Mouse (Mus musculus): ENCODE data around the gene Sbk1.
"Not testable (repeated sequence)": the region's sequence is repeated elsewhere in the genome, so short reads cannot be mapped to it uniquely, and the experiment has no call there.

Gene Sbk1

DNA sequence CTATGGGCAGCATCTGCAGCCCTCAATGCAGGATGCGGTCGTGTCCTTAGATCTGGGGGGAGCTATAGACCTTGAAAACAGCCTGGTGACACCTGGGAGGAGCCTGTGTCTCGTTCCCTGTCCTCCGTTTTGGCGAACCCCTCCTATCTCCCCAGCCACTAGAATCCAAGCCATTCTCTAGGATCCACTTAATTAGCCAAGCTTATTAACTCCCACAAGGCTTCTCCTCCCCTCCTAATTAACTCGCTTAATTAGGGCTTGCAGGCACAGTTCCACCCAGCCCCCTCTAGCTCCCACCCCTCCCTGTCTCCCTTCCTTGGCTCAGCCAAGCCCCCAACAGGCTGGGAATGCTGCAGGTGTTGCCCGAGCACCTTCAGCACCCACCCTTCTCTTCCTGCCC lies 8.5 kb upstream of the Sbk1 start:
- DNase-seq (ENCODE audit: low spot score in 2 of 2): no peak

DNA sequence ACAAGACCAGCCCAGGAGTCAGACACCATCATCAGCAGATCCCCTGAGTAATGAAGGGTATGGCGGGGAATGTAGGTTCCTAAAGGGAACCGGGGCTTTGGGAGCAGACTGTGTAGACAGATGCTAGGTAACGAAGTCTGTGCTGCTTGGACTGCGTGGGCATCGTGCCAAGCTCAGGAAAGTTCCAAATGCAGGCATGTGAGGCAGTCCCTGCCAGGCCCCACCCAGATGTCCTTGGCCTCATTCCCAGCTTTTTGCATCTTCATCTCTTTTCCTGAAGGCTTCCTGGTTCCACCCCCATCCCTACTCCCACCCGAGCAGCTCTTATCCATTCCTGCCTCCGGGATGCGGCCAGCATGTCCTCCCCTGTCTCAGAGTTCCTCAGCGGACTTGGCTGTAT lies 6.5 kb upstream of the Sbk1 start:
- DNase-seq (ENCODE audit: low spot score in 2 of 2): peak in 1 of 2 experiments; percentile 57

DNA sequence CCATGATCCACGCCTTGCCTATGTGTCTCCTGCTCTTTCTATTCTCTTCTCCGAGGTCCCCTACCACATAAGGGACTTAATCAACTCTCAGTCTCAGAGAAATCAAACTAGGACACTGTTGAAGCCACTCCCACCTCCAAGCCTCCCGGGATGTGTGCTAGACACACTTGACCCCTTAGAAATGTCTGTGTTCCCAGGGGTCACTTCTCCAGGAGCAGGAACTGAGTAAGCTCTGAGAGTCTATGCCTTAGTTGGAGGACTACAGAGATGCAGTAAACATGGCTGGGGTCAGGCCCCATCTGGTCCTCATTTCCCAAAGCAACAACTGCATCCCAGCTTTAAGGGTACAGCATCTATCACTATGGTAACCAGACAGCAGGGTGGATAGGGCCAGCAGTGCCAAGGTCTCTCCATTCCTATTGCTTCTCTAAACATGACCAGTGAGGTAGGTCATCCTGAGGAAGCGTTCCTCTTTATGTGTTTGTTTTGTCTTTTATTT lies 6.0 kb upstream of the Sbk1 start:
- DNase-seq (ENCODE audit: low spot score in 2 of 2): no peak

DNA sequence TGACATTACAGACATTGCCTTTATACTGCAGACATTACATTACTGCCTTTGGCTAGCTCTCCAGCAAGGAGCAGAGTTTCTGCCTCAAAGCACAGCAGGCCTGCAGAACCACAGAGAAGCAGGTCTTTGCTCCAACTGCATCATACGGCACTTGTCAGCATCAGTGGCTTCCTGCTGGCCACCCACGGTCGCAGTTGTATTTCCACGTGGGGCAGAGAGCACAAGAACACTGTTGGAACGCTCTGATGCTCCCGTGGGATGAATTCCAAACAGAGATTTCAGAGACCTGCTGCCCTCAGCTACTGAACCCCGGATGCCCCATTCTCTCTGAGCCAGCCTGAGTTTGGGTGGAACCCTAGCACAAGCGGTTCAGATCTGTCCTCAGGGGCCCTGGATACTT lies 4.8 kb upstream of the Sbk1 start:
- DNase-seq (ENCODE audit: low spot score in 2 of 2): no peak

DNA sequence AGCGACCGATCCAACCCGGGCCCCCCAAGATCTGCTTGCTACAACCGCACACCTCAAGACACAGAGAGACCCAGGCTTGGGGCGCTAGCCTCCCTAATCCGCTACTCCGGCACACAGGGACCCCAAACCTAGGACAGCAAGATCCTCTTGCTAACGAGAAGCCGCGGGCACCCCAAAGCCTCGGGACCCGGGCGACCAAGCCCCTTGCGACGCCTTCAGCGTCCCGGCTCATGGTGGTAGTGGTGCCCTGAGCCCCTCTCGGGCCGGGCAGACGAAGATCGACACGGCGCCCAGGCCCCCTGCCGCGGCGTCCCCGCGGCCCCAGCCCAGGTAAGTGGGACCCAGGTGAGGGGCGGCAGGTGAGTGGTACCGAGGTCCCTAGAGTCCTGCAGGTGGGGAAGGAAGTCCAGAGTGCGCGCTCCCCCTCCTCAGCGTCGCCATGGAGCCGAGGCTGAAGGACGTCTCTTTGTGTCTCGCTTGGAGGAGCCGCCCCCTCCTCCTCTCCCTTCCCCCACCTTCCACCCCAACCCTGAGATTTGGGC lies 422 bp downstream of the Sbk1 start:
- DNase-seq (ENCODE audit: low spot score in 2 of 2): peak in 1 of 2 experiments; percentile 71

DNA sequence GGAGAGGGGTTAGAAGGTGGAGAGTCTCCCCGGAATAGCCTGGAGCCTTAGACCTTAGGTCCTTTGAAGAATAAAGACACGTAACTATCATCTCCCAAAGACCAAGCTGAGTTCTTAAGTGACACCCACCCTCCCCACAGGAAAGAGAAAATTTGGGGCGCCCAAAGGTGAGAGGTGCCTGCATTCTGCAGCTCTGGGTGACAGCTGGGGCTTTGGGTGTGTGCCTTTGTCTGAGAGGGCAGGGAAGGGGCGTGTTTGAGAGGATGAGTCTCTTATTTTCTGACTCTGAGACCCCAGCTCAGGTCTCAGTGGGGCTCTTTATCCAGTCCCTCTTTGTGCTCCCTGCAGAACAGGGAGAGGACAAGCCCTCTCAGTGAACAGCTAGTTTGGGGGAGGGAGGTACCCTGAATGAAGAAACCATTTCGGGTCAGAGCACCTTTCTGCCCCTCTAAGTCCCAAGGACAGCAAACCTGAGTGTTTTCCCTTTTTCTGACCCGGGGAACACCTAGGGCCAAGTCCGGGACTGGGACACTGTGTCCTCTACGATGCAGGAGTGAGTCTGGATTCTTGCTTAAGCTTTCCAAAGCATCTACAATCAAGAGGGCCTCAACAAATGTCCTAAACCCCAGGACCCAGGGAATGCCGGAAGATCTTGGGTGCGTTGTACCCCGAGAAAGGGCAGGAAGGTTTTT lies 1.1 kb downstream of the Sbk1 start:
- DNase-seq (ENCODE audit: low spot score in 2 of 2): peak in 1 of 2 experiments; percentile 66

DNA sequence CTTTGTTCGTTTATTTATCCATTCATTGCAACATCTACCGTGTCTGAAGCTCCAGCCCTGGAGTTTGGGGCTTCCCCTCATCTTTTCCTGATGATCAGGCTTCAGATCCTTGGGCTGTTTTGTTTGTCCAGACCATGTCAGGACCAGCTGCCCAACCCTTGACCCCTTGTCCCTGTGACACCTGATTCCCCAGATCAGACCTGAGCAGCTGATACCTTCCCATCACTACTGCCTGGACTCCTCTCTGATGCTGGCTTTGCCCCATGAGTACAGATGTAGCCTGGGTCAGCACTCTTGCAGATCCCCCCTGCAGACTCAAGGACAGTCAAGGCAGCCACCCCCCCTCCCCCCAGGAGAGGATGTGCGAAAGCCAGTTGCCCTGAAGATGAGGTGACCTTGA lies 1.7 kb downstream of the Sbk1 start:
- DNase-seq (ENCODE audit: low spot score in 2 of 2): no peak

DNA sequence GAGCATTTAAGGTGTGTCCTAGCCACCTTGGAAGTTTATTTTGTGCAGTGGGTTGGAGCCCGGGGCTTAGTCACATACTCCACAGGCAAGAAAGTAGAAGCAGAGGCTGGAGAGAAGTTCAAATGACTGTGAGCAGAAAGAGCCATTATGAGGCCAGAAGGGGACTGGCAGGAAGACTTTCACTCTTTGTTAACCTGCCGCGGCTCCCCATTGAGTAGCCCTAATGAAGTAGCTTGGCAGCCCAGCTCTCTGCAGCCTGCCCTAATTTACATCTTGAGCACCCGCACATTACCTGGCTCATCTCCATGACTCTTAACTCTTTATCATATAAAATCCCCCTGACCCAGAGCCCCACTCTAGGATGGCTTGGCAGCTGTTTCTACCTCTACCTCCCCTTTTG lies 2.2 kb downstream of the Sbk1 start:
- DNase-seq (ENCODE audit: low spot score in 2 of 2): no peak

DNA sequence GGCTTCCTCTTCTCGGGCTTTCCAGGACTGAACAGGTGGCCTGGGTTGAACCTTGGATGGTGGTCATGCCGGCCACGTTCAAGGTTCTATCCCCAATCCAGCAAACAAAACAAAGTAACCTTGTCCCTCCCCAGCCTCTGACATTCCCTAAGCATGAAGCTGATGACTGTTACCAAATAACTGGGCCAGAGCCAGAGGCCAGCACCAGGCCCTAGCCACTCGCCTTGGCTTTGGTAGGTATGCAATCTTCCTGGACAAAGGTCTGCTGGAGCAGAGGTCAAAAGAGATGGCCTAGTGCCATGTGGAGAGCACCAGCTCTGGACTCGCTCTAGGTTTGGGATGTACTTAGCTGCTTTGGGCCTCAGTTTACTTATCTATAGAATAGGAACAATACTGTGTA lies 3.3 kb downstream of the Sbk1 start:
- no peak for DNase-seq (ENCODE audit: low spot score in 2 of 2)

DNA sequence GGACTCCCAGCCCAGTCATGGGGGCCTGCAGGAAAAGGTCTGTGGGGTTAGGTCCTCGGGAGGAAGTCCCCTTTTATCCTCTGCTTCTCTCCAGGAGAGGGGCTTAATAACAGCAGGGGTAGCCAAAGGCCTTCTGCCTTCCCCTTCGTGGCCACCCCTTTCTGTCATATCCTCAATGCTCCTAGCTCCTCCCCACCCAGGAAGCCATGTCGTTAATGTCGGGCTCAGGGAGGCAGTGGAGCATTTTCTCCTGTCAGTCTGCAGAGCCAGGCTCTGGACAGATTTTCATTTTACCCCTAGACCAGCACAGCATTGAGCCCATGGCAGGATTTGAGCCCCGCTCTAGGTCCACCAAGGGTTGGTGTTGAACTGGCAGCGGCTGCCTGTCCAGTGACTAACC lies 3.9 kb downstream of the Sbk1 start:
- DNase-seq (ENCODE audit: low spot score in 2 of 2): peak in 1 of 2 experiments; percentile 60

DNA sequence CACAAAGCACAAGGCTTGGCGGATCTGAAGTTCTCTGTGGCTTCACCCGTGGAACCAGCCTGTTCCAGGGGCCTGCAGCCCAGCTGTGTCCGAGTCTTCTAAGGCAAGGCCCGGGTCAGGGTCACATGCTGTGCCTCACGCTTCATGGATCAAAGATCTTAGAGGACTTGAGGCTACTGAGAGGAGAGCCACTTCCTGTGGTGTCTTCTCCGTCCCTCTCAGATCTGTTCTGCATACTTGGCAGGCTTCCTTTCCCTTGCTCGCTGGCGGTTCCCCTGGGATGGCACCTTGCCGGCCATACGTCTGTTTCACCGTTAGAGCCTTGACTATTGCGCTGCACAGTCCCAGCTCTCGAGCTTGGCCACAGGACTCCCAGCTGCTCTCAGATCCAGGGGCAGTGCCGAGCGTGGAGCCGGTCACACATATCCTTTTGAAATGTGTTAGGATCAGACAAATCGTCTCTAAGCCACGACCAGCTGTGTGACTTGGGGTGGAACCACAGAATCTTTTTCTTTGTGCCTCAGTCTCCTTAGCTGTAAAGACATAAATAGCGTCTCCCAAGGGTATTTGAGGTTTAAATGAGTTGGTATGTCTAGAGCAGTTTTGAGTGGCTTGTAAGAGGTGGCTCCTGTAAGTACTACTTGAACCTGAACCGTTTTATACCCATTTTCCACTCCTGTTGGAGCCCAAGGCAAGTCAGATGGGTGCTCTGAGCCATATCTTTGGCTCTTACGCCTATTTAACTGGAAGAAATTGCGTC lies 5.3 kb downstream of the Sbk1 start:
- peak in 1 of 2 experiments; percentile 70 for DNase-seq (ENCODE audit: low spot score in 2 of 2)

DNA sequence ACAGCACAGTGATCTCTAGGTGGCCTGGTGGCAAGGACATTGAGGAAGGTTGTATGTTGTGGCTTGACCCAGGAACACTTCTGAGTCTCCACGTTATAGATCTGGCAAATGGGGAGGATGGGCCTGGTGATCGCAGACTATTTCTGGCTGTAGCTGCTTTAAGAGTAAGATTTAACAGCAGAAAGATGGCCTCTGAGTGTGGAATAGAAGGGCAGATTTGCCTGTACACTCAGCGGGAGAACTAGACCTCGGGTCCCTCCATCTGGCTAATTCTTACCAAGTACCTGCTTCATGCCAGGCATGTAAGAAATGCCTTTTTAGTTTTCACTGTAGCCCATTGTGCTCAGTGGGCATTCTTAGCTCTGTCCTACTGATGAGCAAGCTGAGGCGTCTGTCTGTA lies 6.4 kb downstream of the Sbk1 start:
- no peak for DNase-seq (ENCODE audit: low spot score in 2 of 2)

DNA sequence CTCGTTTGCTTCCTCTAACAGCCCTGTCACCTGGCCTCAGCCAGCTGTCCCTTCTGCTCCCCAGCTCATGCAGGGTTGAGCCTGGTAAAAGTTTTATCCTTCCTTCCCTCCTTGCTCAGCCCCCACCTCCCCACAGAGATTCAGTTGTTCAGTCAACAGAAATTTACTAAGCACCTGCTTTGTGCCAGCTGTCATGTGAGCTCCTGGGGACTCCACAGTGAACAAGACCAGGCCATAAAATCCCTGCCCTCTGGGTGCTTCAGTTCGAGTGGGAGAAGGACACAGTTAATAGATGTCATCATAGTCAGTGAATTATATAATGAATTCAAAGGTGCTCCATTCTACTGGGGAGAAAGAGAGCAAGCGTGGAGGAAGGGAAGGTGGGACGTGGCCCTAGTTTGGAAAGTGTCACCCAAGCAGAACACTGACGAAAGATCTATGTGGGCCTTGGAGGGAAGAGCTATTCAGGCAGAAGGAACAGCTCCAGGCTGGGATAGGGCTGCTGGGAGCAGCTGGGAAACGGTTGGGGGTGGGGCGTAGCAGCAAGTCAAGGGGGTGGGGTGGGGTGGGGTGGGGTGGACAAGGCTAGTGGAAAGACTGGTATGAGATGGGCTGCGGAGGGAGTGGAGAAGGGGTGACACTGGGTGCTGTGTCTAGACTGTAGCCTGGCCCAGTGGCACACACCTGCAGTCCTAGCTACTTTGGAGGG lies 7.5 kb downstream of the Sbk1 start:
- DNase-seq (ENCODE audit: low spot score in 2 of 2): no peak

DNA sequence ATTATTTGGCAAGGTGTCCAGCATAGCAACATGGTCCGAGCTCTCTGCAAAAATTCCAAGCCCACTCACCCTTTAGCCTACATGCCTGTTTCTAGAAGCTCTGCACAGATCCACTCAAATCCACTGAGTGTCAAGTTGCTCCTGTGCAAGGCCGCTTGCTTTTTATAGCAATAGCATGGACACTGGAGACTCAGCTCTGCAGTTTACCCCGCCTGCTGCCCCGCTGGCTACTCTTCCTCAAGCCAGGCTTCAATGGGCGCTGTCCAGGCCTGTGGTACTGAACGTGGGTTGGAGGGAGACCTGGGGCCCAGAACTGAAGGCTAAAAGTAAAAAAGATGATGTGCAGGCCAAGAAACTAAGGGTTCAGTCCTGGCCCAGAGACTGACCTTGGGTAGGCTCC lies 8.3 kb downstream of the Sbk1 start:
- DNase-seq (ENCODE audit: low spot score in 2 of 2): peak in 1 of 2 experiments; percentile 74

DNA sequence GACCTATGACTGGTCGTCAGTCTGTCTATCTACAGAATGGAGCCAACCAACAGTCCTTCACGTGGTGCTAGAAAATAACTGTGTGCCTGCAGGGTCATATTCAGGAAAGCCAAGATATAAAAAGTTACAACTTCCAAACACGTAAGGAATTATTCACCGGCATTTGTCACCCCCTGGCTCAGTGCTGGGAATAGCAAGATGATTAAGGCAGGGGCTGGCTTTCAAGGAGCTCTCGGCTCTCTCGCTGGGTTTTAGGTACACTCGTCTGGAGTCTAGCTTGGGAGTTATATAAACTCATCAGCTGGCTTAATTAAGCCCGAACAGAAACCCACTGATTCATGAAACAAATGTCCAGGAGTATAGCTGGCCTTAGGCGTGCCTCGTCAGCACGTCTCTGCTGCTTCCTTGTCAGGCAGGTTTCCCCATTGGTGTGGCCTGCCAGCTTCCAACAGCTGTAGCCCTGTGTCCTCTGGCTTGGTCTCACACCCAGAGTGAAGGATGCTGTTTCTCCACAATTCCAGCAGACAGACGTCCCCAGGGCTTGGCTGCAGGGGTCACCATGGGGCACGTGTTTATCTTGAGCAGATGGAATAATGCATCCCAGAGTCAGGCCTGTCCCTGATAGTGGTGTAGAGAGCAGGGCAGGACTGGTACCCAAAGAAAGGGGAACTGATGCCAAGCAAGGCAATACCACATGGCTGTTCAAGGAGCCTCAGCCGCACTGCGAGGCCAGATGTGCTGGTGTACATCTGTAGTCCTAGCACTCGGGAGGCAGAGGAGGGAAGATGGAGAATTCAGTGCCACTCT lies 9.7 kb downstream of the Sbk1 start:
- peak in 1 of 2 experiments; percentile 62 for DNase-seq (ENCODE audit: low spot score in 2 of 2)

DNA sequence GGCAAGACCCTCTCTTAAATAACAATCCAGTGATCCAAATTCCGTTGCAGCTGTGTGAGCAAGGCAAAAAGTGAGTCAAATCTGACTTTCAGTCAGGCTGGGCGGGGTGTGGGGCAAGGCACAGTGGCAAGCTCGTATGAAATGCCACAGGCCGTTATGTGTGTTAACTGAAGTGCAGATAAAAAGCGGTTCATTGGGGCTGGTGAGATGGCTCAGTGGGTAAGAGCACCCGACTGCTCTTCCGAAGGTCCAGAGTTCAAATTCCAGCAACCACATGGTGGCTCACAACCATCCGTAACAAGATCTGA lies 10.2 kb downstream of the Sbk1 start:
- not testable (repeated sequence) for DNase-seq (ENCODE audit: low spot score in 2 of 2)

DNA sequence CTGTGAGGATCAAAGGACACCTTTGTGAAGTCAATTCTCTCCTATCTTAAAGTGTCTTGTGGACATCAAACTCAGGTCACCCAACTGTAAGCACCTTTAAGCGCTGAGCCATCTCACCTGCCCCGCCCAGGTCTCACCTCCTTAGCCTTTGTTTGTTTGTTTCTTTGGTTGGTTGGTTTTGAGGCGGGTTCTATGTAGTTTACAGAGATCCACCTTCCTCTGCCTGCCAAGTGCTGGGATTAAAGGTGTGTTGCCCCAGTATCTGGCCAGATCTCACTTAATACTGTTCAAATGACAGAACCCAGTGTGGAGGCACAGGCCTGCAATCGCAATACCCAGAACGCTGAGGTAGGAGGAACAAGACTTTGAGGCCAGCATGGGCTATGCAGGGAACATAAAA lies 11.6 kb downstream of the Sbk1 start:
- DNase-seq (ENCODE audit: low spot score in 2 of 2): no peak

DNA sequence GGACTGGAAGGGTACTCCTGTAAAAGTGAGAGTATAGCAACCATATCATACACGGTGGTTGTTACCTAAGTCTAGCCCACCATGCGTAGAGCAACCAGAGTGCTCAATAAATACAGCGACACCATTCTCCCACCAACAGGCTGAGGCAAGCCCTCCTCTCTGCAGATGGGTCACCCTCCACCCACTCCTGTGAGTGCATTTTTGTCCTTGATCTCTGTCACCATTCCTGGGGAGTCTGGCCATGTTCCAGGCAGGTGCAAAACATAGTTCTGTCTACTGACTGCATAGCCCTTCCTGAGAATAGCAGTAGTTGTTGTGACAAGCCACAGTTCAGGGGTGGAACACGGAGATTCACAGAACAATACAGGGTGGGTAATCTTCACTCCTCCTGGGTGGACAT lies 12.0 kb downstream of the Sbk1 start:
- DNase-seq (ENCODE audit: low spot score in 2 of 2): peak in 1 of 2 experiments; percentile 60

DNA sequence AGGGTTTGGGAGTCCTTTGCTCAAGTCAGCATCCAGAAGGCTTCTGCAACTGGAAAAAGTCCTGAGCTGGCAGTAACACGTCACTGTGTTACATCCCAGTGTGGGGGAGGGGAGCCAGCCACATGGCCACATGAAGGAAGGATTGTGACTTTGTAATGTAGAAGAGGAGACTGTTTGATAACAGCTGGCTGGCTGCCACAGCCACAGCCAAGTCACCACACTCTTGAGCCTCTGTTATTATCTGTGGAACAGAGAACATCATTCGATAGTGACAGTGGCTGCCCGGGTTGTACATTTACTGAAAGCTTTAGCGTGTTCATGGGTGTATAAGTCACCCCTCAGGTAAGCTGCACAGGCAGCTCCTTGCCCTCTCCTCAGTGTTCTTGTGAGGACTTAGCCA lies 12.4 kb downstream of the Sbk1 start:
- peak; percentile 61 to 73 for DNase-seq (ENCODE audit: low spot score in 2 of 2)

DNA sequence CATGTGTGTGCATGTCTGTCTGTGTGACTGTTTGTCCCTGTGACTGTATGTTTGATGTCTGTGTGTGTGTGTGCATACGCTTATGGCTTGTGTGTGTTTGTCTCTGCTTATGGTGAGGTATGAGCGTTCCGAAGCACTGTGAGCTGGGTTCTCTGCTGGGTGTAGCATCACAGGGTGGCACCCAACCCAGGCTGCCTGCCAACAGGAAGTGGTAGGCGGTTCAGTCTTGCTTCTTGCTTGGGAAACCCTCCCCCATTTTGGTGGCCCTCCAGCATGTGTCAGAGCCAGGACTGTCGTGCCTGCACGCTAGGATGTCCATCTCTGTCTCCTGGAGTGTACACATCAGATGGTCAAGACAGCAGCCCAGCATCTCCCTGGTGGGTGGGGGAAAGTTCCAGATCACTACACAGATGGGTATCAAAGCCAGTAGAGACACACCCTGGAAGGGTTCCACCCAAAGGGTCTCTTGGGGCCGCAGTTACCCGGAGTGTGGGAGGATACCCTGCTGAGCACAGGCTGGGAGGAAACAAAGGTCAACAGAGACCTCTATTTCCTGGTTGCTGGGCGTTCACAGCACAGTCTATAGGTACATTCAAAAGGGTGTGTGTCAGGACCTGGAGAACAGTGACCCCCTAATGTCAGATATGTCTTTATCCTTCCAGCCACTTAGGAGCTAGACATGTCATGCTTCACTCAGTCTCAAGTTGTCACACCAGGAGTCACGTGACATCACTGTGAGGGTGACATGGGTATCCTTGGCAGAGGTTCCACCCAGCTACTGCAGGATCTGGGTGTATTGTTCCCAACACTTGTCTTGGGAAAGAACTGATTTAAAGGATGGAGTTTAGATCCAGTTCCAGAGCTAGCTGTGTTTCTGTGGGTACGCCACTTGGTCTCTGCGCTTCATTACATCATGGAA lies 13.1 kb downstream of the Sbk1 start:
- DNase-seq (ENCODE audit: low spot score in 2 of 2): peak; percentile 74 to 81

DNA sequence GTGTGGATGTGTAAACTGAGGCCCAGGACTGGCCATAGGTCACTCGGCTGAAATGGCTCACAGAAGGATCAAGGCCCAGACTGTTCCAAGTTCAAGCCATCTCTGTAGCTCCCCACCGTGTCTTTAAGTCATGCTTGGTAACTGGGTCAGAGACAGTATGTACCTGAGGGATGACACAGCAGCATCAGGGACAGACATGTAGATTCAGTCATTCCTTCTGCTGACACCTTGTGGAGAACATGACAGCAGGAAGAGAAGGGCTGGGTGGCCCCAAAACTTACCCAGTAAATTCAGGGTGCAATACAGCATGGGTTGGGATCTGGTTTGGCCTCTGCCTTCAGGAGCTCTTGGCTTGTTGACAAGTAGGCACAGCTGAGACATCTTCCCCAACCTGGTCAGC lies 13.9 kb downstream of the Sbk1 start:
- DNase-seq (ENCODE audit: low spot score in 2 of 2): peak in 1 of 2 experiments; percentile 61
